Mouse (Mus musculus) midbrain, embryonic 12.5 days (tissue): ENCODE data around the gene Gm8369. TPM values are rescaled to one million over a fixed set of nuclear protein-coding genes. Genes with fewer than 3 reads are reported as not detected.

Experiments
- polyA plus RNA-seq: library from polyadenylated mRNA; unstranded; fragments of >200 nt; fragmentation: Nextera tagmentation; extraction: Ambion mirVana; gene quantifications from 2 replicates; pipeline ENCODE4 v1.2.1, GENCODE M21; 2016

Gene Gm8369
- polyA plus RNA-seq, 1 experiment from 2014 or later = not detected

Other genes starting within 250 kb of the Gm8369 start
- gene Ms4a1, start 219.7 kb upstream of the Gm8369 start, polyA plus RNA-seq = not detected in 2 replicates
- gene Ms4a5, start 202.1 kb upstream of the Gm8369 start, polyA plus RNA-seq = not detected in 2 replicates
- 0.04 TPM in 1 of 2 replicates, not detected in the other for gene Ms4a14, start 171.5 kb upstream of the Gm8369 start, polyA plus RNA-seq
- gene Ms4a7, start 149.8 kb upstream of the Gm8369 start, polyA plus RNA-seq = 2.3 and 2.7 TPM in 2 replicates
- 1.9 and 3.1 TPM in 2 replicates for gene Ms4a4a, start 110.4 kb upstream of the Gm8369 start, polyA plus RNA-seq
- 0.13 and 0.17 TPM in 2 replicates for gene Ms4a4c, start 81.2 kb upstream of the Gm8369 start, polyA plus RNA-seq
- gene Ms4a4b, start 42.4 kb upstream of the Gm8369 start, polyA plus RNA-seq = not detected in 2 replicates
- gene Ms4a6c, start 16.6 kb upstream of the Gm8369 start, polyA plus RNA-seq = 2.1 and 3.1 TPM in 2 replicates
- gene Ms4a6b, start 30.6 kb downstream of the Gm8369 start, polyA plus RNA-seq = 3.1 and 3.3 TPM in 2 replicates
- 0.20 TPM in 1 of 2 replicates, not detected in the other for gene Ms4a4d, start 50.9 kb downstream of the Gm8369 start, polyA plus RNA-seq
- gene Ms4a6d, start 118.9 kb downstream of the Gm8369 start, polyA plus RNA-seq = 2.9 and 4.1 TPM in 2 replicates
- not detected in 2 replicates for gene Ms4a2, start 137.8 kb downstream of the Gm8369 start, polyA plus RNA-seq
- not detected in 2 replicates for gene Ms4a3, start 154.9 kb downstream of the Gm8369 start, polyA plus RNA-seq
- not detected in 2 replicates for gene Oosp2, start 174.6 kb downstream of the Gm8369 start, polyA plus RNA-seq
- gene Oosp1, start 205.2 kb downstream of the Gm8369 start, polyA plus RNA-seq = not detected in 2 replicates
- gene Oosp3, start 211.1 kb downstream of the Gm8369 start, polyA plus RNA-seq = not detected in 2 replicates